Mouse (Mus musculus) adrenal gland, postnatal 25 days (tissue): ENCODE measurements around the gene Rpl23a. TPM values are rescaled to one million over a fixed set of nuclear protein-coding genes. Genes with fewer than 3 reads are reported as not detected.
"Not testable (repeated sequence)": the region's sequence is repeated elsewhere in the genome, so short reads cannot be mapped to it uniquely, and the experiment has no call there.

Source experiments
- DNase-seq: peaks from one replicate; pipeline ENCODE4 v3.0.0; 2021; ENCODE audit warnings: mixed read lengths
- microRNA-seq, 2 experiments: library from miRNA; unstranded; fragments of <30 nt; microRNA quantifications; one replicate each; pipeline ENCODE4 v1.2.0; 2021
- total RNA-seq: library from RNA; stranded (reverse); gene quantifications from 2 replicates; pipeline ENCODE4 v1.2.3, GENCODE M21; 2021

Gene Rpl23a
- total RNA-seq, 1 experiment from 2014 or later, result 1,910 TPM

GRCm38 (mm10) chr11:78146707-78147543, 36.5 kb downstream of the Rpl23a start:
- no peak for DNase-seq

GRCm38 (mm10) chr11:78146168-78146567, 37.2 kb downstream of the Rpl23a start:
- DNase-seq, result no peak

- DNase-seq, result no peak
Measured at GRCm38 (mm10) chr11:78143520-78143919, 39.9 kb downstream of the Rpl23a start.

GRCm38 (mm10) chr11:78140665-78141064, 42.7 kb downstream of the Rpl23a start:
- no peak for DNase-seq

GRCm38 (mm10) chr11:78138023-78138422, 45.4 kb downstream of the Rpl23a start:
- DNase-seq, result no peak

- DNase-seq, result no peak
Measured at GRCm38 (mm10) chr11:78137584-78137983, 45.8 kb downstream of the Rpl23a start.

GRCm38 (mm10) chr11:78136132-78136531, 47.3 kb downstream of the Rpl23a start:
- no peak for DNase-seq

GRCm38 (mm10) chr11:78135314-78135713, 48.1 kb downstream of the Rpl23a start:
- not testable (repeated sequence) for DNase-seq

- no peak for DNase-seq
Measured at GRCm38 (mm10) chr11:78134344-78134743, 49.0 kb downstream of the Rpl23a start.

- DNase-seq, result no peak
Measured at GRCm38 (mm10) chr11:78133915-78134314, 49.5 kb downstream of the Rpl23a start.

Small RNAs within 50 kb of the gene (microRNA-seq; reads per million reads assigned to microRNA genes)
- 0.34 to 0.36 reads per million in 2 experiments for gene Mir7653

Other genes starting within 250 kb of the Rpl23a start
- gene Phf12, start 200.8 kb downstream of the Rpl23a start, total RNA-seq, result 76.6 and 79.8 TPM in 2 replicates
- gene Dhrs13, start 151.3 kb downstream of the Rpl23a start, total RNA-seq, result 18.6 and 19.1 TPM in 2 replicates
- gene Flot2, start 145.7 kb downstream of the Rpl23a start, total RNA-seq, result 87.9 and 106 TPM in 2 replicates
- 33.6 and 36.0 TPM in 2 replicates for gene Eral1, start 103.2 kb downstream of the Rpl23a start, total RNA-seq
- gene Fam222b, start 88.9 kb downstream of the Rpl23a start, total RNA-seq, result 23.3 and 23.9 TPM in 2 replicates
- 35.6 and 42.3 TPM in 2 replicates for gene Traf4, start 18.0 kb downstream of the Rpl23a start, total RNA-seq
- gene Nek8, start 6.9 kb downstream of the Rpl23a start, total RNA-seq, result 15.7 and 17.6 TPM in 2 replicates
- gene Tlcd1, start 6.9 kb downstream of the Rpl23a start, total RNA-seq, result 73.0 and 107 TPM in 2 replicates
- 90.8 and 97.4 TPM in 2 replicates for gene Rab34, start 4.8 kb upstream of the Rpl23a start, total RNA-seq
- 14.6 and 16.8 TPM in 2 replicates for gene Proca1, start 9.8 kb upstream of the Rpl23a start, total RNA-seq
- gene Sdf2, start 62.2 kb upstream of the Rpl23a start, total RNA-seq, result 96.9 and 111 TPM in 2 replicates
- 65.2 and 74.6 TPM in 2 replicates for gene Supt6, start 62.4 kb upstream of the Rpl23a start, total RNA-seq
- gene 2610507B11Rik, start 78.2 kb upstream of the Rpl23a start, total RNA-seq, result 163 and 168 TPM in 2 replicates
- gene BC030499, start 107.3 kb upstream of the Rpl23a start, total RNA-seq, result 1.3 and 1.7 TPM in 2 replicates
- 9.5 and 10.7 TPM in 2 replicates for gene Spag5, start 117.9 kb upstream of the Rpl23a start, total RNA-seq
- 20.9 and 23.2 TPM in 2 replicates for gene Aldoc, start 139.4 kb upstream of the Rpl23a start, total RNA-seq
- 57.0 and 63.2 TPM in 2 replicates for gene Pigs, start 144.8 kb upstream of the Rpl23a start, total RNA-seq
- gene Unc119, start 159.9 kb upstream of the Rpl23a start, total RNA-seq, result 27.3 and 45.5 TPM in 2 replicates
- 0.36 and 0.86 TPM in 2 replicates for gene Foxn1, start 203.0 kb upstream of the Rpl23a start, total RNA-seq
- gene Slc13a2, start 238.6 kb upstream of the Rpl23a start, total RNA-seq, result not detected in 2 replicates